Mouse (Mus musculus): ENCODE data around the gene Gm4922. TPM values are rescaled to one million over a fixed set of nuclear protein-coding genes. Genes with fewer than 3 reads are reported as not detected.

The Gm4922 gene
- not detected for total RNA-seq (2021)
- long read RNA-seq, experiment 1, result 0 reads
- long read RNA-seq, experiment 2, result 0 reads

DNA sequence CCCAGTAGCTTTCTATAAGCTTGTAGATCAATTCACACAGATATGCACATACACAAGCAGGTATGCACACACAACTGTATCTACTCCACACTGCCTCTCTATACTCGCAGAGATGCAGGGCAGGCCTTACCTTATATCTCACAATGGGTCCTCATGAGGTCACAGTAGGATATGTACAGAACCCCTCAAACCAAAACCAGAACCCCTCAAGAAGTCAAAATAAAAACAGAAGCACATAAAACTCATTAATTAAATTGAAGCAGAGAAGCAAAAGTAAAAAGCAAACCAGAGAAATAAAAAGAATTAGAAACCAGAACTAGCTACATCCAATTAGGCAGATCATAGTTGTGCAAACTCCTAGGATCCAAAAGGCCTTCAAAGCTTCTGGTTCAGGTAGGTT lies at the start of gene Gm4922:
Gene Gm4922 (minus strand): TSS at position 101 of the 400 bp plus-strand sequence.
- DNase-seq (ENCODE audit: low spot score in 2 of 2), result no peak

DNA sequence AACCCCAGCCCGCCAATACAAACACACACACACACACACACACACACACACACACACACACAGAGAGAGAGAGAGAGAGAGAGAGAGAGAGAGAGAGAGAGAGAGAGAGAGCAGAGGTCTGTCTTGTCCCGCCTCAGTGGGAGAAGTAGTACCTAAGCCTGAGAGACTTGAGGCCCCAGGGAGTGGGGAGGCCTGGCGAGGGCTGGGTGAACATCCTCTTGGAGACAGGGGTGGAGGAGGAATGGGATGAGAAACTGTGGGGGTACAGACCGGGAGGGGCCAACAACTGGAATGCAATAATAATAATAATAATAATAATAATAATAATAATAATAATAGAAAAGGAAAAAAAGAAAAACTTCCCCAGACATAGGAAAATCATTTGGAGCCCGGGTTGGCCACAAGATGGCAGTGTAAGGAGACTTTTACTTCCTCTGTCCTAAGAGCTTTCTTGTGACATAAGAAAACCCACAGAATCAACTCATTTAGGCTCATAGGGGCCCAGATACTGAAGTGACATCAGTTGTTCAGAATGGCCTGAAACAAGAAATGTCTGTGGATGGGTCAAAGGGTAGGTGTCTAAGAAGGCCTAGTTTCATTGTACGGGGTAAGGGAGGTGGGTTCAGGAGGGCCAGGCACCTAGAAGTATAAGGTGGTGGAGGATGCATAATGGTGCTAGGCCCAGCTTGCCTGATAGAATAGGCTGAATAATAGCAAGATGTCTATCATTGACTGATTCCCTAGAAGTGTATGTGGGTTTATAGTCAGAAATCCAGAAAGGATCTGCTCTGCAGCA lies 49.3 kb upstream of the Gm4922 start:
- DNase-seq (ENCODE audit: low spot score in 2 of 2), result peak; percentile 12 to 28

DNA sequence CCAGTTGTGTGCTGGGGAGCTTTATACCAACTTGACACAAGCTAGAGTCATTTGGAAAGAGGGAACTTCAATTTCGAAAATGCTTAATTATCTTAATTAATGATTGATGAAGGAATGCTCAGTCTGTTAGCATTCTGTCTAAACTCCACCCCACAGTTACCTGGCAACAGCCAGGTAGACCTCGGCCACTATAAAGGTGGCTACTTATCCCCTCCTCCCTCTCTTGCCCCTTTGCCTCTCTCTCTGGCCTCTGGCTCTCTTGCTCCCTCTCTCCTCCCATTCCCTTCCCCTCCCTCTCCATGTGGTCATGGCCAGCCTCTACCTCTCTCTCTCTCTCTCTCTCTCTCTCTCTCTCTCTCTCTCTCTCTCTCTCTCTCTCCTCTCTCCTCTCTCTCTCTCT lies 47.8 kb upstream of the Gm4922 start:
- DNase-seq (ENCODE audit: low spot score in 2 of 2), result no peak

DNA sequence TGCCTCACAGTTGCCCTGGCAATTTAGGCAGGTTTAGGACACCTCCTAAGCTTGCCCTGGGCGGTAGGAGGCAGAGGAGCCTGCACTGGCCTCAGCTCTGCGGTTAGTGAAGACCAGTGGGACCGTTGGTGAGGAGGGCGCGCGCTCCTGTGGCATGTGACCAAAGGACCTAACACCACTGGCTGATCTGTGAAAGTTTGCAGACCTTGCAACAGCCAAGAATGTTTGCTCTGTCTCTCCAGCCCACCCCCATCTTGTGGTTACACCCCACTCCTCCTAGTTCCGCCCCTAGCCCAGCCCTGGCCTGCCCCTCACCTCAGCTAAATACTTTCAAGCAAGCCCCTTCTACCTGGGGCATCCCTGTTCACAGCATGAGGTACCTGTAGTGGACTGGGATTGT lies 45.2 kb upstream of the Gm4922 start:
- DNase-seq (ENCODE audit: low spot score in 2 of 2), result no peak

DNA sequence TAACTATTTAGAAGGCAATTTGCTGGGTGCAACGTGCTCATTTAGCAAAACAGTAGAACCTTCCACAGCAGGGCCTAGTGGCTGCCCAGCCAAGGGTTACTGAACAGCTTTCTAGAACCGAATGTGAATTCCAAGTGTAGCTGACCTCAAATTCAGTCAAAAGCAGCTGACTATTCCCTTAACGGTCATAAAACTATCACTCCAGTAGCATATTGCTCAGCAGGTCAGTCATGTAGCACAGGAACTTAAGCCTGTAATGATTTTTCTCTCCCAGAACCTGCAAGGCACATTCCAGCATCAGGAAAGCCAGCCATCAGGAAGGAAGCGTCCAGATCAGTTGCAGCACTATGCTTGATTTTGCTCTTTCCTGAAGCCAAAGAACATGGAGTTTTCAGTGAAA lies 43.8 kb upstream of the Gm4922 start:
- DNase-seq (ENCODE audit: low spot score in 2 of 2), result no peak

DNA sequence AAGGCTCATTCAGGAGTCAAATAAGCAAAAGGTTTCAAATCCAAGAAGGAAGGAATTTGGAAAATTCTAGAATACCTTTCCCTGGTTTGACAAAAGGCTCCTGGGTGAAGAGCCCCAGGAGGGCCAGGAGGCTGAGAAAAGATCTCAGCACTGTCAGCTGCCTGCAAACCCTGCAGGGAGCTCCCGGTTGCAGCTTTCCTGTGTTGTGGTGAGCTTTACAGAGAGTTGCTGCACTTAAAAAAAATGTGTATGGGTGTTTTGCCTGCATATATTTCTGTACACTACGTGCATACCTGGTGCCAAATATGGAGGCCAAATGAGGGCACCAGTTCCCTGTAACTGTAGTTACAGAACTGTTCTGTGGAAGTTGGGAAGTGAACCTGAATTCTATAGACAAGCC lies 41.3 kb upstream of the Gm4922 start:
- no peak for DNase-seq (ENCODE audit: low spot score in 2 of 2)

DNA sequence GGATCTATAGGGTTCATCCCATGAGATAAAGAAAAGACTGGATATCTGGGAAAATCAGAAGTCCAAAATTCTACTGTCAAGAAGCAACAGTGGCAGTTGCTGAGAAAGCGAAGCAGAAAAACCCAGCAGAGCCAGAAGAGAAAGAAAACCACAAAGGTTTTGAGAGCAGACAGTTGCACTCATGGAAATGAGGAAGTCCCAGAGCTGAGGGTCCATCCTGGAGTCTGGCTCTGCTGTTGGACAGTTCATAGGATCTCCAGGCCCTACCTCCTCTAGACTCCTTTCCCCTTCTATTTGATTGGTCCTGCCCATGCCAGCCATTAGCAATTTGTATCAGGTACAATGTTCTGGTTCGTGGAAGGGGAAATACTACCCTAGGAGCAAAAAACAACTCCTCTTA lies 39.5 kb upstream of the Gm4922 start:
- DNase-seq (ENCODE audit: low spot score in 2 of 2), result no peak

DNA sequence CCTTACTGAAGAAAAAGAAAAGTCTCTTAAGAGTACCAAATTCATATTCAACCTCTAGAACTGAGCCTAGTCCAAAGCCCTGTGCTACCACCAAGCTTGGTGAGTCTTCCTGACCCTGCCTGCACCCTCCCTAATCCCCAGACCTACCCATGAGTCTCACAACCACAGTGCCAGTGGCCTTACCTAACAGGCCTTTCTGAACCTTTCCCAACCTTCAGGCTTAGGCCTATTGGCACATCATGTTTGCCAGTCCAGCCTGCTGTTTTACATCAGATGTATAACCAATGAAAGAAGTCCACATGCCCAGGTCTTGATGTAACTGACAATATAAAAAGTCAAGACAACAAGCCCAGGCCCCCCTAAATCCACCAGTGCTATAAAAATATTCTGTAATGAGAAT lies 38.5 kb upstream of the Gm4922 start:
- no peak for DNase-seq (ENCODE audit: low spot score in 2 of 2)

DNA sequence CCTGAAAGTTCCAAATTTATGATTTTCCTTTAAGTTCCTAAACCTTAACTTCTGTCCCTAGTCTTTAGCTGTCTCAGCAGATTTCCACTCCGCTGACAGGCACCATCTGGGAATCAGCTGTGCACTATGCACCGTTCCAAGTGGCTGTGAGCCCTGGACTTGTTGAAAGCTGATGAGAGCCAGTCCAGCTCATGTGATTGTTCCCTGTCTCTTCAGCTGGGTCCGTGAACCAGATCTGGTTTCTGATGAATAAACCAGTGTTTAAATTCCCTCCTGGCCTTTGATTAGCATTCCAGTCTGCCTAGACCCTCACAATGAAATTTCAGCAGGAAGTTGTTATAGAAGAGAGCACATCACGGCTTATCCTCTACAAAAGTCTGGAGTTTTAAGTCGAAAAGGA lies 30.0 kb upstream of the Gm4922 start:
- peak; percentile 16 to 68 for DNase-seq (ENCODE audit: low spot score in 2 of 2)

DNA sequence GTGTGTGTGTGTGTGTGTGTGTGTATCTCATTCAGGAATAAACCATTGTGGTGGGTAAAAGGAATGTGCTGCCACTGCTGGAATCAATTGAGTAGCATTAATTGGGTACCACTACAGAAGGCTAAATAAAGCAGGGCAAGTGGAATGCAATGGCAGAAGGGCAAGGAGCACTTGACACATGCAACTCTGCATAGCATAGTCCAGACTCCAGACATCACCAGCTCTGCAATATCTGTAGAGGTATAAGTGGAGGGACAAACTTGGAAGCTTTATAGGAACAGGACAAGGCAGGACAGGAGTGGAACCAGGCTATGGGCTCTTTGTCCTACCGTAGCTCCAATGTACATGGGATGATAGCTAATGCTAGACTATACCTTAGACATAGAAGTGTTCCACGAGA lies 25.2 kb upstream of the Gm4922 start:
- DNase-seq (ENCODE audit: low spot score in 2 of 2), result no peak

DNA sequence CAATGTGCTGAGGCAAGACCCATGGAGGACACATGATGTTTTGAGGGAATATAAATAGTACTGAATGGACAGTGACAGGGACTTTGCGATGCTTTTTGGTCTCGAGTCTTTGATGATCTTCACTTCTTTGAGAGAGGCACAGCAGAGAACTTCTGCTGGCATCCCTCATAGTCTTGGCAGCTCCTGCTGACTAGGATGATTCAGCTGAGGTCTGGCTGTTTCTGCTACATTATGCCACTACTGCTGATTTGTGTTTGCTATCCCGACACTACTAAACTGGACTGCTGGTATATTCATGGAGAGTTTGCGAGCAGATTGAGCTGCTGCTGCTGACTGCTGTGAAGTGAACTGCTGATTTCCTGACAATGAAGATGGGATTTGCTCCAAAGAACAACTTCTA lies 3.5 kb upstream of the Gm4922 start:
- DNase-seq (ENCODE audit: low spot score in 2 of 2), result no peak

DNA sequence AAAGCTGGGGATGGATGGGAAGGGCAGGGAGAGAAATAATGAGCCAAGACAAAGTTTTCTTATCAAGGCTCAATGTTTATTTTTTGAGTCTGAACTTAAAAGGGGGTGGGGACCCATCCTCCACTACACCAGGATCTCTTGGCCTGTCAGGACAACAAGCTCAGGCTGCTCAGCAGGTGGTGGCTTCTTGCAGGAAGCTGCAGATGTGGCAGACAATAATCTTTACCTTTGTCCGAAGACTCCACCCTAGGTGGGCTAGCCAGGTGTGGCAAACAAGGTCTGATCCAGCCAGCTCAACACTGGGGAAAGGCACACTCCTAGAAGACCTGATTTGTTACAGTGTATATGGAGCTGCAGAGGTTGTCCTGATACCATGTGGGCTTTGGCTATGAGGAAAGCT lies 2.0 kb upstream of the Gm4922 start:
- no peak for DNase-seq (ENCODE audit: low spot score in 2 of 2)

DNA sequence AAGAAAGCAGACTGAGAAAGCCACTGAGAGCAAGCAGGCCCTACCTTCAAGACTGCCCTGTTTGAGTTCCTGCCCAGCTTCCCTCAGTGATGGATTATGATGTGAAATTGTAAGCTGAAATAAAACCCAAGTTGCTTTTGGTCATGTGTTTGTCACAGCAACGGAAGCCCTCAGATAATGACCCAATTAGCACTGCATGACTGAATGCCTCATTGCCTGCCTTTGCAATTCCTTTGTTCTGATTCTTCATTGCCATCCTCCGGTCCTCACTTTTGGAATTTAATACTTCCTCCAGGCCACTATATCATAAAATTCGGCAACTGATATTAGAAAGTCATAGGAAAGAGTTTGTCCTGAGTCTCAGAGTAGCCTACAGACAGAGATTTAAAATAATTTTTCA lies 9.0 kb downstream of the Gm4922 start:
- DNase-seq (ENCODE audit: low spot score in 2 of 2), result no peak

DNA sequence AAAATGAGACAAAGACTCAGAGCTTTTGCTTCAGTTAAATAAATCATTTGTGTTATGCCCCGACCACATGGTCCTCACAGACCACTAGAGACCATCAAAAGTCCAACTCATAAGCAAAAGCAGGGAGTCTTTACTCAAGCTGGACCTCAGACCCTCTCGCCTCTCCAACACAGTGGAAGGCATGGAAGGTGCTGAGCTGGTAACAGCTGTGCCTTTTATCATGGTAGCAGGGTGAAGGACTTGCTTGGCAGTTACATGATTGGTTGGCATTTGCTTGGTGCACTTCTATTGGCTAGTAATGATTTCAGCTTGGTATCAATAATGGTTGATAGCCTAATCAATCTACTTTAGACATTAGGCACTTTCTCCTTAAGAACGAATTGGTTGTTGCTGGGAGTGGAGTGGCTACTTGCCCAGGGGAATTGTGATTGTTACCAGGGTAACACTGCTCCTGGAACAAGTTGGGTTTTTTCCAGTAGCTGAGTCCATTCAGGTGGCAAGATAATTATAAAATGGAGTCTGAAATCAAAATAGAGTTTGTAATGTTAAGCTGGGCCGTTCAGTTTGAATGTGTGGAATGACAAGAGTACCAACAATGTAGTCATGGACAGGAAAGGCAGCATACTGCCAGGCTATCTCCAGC lies 13.9 kb downstream of the Gm4922 start:
- DNase-seq (ENCODE audit: low spot score in 2 of 2), result no peak

DNA sequence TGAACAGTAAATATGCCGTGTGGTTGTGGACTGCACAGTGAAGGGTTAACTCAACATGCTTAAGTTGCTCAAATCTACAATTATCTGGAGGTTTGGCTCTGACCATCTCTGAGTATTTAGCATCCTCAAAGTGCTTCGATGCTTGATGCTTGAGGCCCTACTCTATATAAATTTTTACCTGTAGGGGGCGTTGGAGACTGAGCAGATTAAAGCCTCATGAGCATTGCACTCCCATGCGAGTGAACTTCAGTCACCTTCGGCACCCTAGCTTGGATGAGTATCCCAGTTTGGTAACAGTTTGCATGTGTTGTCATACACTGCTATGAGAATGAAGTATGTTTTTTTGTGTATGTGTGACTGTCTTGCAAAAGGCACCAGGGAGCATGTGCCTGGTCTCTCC lies 16.7 kb downstream of the Gm4922 start:
- no peak for DNase-seq (ENCODE audit: low spot score in 2 of 2)

DNA sequence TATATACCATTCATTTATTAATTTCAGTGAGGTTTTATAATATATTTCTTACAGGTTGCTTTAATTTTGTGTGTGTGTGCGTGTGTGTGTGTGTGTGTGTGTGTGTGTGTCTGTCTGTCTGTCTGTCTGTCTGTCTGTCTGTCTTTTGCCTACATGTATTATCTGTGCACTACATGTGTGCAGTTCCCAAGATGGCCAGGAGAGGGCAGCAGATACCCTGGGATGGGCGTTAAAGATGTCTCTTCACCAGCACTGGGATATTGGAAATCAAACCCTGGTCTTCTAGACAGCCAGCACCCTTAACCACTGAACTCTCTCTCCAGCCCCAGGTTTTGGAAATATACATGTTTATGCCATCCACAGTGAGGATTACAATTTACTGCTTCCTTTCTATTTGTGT lies 26.4 kb downstream of the Gm4922 start:
- peak; percentile 29 to 37 for DNase-seq (ENCODE audit: low spot score in 2 of 2)

DNA sequence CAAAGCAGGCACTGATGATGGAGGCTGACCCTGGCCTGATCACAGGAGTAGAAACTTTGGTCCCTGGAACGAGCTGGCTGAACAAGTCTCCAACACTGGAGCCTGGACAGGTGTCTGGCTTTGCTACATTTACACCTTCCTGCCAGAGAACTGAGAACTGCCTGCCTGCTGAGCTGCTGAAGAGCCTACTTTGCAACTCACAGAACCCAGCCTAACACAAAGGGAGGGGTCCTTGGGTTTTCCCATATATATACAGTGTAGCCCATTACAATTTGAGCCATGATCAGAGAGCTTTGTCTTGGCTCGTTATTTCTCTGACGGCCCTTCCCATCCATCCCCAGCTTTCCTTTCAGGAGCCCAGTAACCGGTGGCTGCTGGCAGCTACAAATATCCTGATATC lies 36.5 kb downstream of the Gm4922 start:
- DNase-seq (ENCODE audit: low spot score in 2 of 2), result no peak

DNA sequence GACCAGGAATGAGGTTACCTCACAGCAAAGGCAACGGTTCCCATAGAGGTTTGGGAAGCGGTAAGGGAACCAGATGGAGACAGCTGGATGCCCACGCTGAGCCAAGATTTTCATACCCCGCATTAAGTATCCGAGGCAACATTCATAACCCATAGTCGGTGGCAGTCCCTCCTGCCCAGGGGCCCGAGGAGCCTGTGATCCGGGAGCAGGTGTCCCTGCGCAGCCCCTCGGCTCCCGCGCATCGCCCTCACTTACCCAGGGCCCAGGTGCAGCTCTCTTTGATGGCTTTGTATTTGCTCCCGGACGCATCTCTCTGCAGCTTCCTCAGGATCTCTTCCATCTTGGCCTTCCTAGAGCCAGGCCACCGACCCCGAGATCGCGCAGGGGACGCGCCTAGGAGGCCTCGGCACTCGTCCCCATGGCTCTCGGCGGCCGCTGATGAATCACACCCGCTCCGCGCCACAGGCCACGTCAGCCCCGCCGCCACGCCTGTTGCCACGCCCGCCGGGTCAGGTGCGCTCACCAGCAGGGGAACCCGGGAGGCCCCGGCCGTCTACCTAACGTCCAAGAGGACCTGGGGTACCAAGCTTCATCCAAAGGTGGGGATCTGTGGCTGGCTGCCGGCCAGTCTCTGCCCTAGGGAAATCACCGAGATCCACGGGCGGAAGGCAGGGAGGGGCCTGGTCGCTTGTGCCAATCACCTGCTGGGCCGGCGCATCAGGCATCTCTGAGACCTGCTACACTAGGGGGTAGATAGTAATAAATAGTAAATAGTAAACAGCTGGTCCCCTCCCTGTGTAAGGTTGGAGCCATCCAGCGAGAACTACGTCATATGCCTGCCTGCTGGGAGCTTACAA lies 43.1 kb downstream of the Gm4922 start, which contains the start of gene Arfgef3:
Gene Arfgef3 (minus strand): TSS at position 664 of the 857 bp plus-strand sequence.
- DNase-seq (ENCODE audit: low spot score in 2 of 2), result peak; percentile 75 to 83

DNA sequence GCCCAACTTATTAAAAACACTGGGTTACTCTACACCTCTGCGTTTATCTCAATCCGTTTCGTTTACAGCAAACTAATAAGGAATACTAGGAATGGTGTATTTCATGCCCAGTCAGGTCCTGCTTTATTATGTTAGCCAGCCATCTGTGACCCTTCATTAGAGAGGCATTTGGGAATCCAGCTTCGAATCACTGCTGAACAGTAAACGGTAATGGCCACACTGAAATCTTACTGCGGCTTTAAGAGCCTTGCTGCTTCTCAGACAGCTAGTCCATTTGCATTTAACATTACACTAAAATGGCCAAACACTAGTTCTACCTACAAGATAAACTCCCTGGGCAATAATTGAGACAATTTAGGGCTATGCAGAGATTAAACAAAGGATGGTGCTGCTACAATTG lies 44.5 kb downstream of the Gm4922 start:
- peak in 1 of 2 experiments; percentile 15 for DNase-seq (ENCODE audit: low spot score in 2 of 2)

DNA sequence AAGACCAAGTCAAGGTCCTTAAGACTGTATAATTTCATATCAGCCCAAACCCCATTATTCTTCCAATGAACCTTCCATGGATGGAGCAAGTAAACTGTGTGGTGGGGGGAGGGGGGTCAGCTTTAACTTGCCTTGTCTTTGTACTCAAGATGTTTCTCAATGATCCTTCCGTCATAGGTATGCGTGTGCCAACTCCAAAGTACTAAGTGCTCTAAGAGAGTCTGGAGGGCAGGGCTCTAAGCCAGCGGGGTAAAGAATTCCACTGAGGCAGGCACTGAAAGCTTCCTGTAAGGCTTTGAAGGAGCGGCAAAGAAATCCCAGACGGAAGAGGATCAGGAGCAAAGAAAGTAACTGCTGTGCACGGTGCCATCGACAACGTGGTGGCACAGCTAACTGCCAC lies 45.6 kb downstream of the Gm4922 start:
- no peak for DNase-seq (ENCODE audit: low spot score in 2 of 2)
